Mouse (Mus musculus): ENCODE results near the gene Abl1.
"Not testable (repeated sequence)": the region's sequence is repeated elsewhere in the genome, so short reads cannot be mapped to it uniquely, and the experiment has no call there.

The Abl1 gene

DNA sequence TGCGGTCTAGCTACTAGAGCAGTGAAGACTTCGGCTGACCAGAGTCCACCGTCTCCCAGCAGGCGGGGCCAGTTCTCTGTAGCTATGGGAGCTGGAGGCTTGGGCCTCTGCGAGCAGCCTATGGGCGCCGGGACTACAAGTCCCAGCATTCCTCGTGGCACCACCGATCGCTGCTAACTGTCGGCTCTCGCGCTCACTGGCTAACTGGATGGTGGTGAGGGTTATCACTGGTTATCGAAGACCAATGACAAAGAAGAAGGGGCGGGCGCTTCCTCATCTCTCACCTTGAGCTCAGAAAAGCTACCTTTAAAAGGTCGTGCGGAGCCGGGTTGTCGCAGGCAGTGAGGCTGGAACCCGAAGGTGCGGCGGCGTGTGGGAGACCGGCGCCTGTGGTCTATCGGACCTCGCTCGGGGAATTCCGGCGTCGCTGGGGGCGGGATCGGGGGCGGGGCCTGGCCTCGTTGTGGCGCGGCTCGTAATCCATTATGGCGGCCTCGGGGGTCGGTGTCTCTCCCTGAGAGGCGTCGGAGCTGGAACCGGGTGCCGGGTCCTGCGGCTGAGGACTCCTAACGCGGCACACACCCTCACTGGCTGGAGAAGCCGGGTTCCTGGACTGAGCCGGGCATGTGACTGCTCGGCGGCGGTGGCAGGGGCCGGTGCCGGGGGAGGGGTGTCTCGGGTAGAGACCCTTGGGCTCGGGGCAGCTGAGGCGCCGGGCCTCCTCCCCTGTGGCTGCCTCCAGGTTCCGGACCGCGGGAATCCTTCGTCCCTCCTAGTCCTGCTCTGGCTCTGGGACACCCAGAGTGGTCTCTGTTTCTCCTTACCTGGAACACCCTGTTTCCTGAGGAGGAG lies at the start of gene Abl1:
Gene Abl1 (plus strand): TSS at position 303 of the 852 bp plus-strand sequence.
- DNase-seq (ENCODE audit: low spot score in 2 of 2) = peak; percentile 94

DNA sequence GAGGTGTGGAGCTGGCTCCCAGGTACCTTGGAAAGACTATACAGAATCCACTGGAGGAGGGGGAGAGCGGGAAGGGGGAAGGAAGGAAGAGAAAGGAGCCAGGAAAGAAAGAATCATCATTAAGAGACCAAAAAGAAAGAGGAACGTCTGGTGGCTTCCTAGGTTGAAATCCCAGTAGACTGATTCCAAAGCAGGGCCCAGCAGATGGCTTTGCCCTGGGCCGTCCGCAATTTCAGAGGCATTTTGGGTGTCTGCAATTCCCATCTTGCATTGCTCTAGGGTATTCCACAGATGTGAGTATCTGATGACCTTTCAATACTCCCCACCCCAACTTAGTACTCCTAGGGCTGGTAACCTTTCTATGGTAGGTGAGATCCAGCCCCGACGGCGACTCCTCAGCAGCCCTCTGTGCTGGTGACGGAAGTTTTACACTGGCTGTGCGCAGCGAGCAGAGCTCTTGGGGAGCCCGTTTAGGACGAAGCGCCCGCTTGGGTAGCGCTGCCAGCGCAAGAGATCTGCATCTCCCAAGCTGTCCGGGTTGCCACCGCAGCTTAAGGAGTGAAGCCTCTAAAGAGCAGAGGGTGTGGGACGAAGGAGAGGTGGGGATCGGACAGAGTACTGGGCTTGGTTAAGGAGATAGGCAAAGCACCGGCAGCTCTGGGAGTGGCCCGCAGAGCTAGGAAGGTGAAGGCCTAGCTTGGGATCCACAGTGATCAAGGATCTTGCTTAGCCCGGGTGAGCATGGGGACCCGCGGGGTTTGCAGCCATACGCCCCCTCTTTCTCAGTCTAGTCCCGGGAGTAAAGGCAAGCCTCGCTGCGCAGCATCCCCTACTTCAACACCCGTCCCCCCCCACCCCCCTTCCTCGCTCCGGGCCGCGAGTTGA lies 49.4 kb upstream of the Abl1 start:
- DNase-seq (ENCODE audit: low spot score in 2 of 2) = no peak

DNA sequence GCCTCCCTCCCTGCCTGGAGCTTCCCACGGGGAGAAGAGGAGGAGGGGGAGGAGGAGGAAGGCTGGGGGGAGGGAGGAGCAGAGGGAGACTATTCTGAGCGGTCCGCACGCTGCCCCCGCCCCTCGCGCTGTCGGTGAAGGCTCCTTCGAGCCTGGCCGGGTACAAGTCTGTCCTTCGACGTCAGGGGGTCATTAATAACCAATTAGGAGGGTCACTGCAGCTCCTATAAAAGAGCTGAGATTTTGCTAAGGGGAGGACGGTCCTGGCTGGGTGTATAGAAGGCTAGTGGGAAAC lies 48.8 kb upstream of the Abl1 start:
- DNase-seq (ENCODE audit: low spot score in 2 of 2) = no peak

DNA sequence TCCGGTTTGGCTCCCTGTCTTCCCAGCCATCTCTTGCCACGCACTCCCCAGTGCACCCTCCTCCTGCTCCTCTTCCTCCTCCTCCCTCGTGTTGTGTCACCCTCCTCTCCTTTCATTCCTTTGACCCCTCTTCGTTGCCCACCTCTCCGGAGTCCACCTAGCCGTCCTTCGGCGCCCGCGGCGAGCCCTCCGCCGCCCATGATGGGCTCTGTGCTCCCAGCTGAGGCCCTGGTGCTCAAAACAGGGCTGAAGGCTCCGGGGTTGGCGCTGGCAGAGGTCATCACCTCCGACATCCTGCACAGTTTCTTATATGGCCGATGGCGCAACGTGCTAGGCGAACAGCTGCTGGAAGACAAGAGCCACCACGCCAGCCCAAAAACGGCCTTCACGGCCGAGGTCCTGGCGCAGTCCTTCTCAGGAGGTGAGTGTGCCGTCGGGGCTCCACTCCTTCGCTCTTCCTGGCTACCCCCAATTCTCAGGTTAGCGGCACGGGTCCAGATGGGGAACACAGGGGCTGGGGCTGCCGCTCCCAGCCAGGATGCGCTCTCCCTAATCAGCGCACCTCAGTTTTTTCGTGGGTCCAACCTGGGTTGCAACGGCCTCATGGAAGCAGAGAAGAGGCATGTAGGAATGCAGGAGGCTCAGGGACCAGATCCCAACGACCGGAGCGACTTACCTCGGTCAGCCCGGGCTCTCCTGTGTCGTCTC lies 48.1 kb upstream of the Abl1 start, which contains the start of gene Prdm12:
Gene Prdm12 (plus strand): TSS at position 137 of the 708 bp plus-strand sequence.
- no peak for DNase-seq (ENCODE audit: low spot score in 2 of 2)

DNA sequence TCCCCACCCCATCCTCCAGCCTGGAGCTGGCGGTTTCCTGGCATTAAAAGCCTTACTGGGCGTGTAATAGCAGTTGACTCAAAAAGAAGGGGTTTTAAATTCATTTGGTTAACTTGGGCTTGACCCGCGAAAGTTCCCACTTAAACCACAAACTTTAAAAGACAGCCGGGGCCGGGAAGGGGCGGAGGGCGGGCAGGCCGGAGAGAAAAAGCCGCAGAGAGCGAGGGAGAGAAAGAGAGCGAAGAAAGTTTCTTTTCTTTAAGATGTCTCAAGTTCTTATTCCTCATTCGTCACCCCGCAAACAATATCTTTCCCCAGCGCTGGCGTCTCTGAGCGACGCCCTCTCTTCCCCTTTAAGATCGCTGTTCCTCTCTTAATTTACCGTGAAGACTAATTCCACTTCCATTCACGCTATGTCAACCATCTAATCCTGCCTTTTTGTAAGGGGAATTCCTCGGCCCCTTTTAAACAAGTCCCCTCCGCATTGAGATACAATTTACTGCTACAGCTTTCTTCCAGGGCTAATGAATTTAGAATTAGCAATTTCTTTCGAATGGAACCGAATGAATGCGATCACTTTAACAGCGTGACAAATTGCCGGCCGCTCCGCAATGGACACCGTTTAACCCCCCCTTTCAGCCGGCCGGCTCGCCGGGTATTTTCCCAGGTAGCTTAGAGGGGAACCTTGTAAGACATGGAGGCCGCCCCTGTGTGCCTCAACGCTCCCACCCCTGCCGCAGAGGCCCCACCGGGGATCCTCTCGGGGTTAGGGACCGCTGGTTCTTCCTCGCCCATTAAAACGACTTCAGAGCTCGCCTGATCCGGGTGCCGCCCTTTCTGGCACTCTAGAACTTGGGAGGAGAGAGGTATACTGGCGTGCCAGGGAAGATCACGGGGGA lies 47.3 kb upstream of the Abl1 start:
- no peak for DNase-seq (ENCODE audit: low spot score in 2 of 2)

DNA sequence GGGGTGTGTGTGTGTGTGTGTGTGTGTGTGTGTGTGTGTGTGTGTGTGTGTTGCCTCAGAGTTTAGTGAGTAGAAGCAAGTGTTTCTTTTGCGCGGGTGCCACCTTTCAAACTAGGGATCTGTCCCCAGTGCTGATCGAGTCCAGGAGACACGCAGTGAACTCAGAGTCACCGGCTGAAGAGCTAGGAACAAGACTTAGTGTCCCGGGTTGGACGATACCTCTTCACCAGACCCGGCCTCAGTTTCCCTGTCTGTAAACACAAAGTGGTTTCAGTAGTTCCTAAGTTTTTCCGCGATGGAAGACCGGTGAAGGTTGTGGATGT lies 46.7 kb upstream of the Abl1 start:
- DNase-seq (ENCODE audit: low spot score in 2 of 2) = no peak

DNA sequence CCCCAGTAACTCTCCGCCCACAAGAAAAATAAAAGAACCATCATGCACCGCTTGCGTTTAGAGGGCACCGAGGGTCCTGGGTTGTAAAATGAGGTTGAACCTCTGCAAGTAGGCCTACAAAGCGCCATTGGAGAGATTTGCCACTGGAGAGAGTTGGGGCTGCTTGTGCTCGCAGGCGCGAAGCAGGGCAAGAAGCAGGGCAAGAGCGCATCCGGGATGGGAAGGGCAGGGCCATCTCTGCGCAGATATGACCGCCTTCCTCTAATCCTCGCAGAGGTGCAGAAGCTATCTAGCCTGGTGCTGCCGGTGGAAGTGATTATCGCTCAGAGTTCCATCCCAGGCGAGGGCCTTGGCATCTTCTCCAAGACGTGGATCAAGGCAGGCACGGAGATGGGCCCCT lies 46.2 kb upstream of the Abl1 start:
- DNase-seq (ENCODE audit: low spot score in 2 of 2) = no peak

DNA sequence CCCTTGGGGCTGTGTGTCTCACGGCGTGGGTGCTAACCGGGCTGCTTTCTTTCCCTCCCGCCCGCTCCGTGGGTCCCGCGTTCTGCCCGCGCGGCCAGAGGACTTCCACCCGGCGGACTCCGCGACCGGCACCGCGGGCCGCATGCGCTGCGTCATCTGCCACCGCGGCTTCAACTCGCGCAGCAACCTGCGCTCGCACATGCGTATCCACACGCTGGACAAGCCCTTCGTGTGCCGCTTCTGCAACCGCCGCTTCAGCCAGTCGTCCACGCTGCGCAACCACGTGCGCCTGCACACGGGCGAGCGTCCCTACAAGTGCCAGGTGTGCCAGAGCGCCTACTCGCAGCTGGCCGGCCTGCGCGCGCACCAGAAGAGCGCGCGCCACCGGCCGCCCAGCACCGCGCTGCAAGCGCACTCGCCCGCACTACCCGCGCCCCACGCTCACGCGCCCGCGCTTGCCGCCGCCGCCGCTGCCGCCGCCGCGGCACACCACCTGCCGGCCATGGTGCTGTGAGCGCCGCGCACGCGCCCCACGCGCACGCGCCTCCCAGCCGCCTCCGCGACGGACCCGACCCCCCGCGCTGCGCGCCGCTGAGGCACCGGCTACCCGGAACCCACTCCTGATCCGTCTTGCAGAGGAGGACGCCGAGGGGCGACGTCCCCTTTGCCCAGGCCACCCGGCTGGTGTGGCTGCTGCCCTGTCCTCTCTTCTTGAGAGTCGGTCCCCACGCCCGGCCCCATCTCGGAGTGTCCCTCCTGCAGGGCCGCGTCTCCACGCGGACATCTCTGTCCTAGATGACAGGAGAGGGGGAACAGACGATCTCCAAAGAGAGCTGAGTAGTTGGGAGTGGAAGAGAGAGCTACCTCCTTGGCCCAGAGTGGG lies 34.0 kb upstream of the Abl1 start:
- DNase-seq (ENCODE audit: low spot score in 2 of 2) = no peak

DNA sequence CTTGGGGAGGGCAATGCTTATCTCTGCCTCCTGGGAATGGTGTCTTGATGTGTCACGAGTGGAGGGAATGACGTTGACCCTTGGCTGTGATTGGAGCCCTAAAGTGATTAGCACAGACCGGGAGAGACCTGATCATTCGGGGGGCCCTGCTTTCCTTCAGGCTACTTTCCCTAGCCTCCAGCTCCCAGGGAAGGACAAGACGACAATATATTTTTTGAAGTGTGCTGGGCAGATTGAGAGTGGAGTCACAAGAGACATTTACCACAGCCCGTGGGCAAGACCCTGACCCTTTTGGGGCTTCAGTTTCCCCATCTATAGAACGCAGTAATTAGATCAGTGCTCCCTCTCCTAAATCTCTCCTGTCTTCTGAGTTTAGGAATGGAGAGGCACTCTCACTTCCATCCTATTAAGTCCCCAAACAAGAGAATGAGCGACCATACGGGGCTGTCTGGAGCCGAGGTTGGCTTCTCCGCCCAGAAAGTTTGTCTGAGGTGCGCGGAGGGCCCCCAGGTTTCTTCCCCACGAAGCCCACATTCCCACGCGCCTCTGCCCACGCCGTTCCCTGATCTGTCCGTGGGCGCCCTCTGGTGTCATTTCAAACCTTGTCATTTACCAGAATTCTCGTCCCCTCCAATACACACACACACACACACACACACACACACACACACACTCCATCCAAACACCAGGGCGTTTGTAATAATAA lies 33.2 kb upstream of the Abl1 start:
- DNase-seq (ENCODE audit: low spot score in 2 of 2) = no peak

DNA sequence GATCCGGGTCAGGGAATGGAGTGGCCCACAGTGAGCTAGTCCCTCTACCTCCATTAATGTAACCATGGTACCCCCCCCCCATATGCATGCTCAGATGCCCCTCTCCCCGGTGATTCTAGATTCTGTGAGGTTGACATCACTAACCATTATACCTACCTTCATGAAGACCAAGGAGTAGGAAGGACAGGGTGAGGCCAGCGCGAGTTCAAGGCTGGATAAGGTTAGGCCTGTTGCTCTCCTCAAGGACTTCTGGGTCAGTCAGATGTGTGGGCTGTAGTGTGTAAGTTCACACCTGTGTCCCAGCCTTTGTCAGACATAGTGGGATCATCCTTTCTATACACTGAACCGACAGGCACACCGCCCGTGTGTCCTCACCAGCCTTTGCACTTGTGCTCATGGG lies 31.8 kb upstream of the Abl1 start:
- no peak for DNase-seq (ENCODE audit: low spot score in 2 of 2)

DNA sequence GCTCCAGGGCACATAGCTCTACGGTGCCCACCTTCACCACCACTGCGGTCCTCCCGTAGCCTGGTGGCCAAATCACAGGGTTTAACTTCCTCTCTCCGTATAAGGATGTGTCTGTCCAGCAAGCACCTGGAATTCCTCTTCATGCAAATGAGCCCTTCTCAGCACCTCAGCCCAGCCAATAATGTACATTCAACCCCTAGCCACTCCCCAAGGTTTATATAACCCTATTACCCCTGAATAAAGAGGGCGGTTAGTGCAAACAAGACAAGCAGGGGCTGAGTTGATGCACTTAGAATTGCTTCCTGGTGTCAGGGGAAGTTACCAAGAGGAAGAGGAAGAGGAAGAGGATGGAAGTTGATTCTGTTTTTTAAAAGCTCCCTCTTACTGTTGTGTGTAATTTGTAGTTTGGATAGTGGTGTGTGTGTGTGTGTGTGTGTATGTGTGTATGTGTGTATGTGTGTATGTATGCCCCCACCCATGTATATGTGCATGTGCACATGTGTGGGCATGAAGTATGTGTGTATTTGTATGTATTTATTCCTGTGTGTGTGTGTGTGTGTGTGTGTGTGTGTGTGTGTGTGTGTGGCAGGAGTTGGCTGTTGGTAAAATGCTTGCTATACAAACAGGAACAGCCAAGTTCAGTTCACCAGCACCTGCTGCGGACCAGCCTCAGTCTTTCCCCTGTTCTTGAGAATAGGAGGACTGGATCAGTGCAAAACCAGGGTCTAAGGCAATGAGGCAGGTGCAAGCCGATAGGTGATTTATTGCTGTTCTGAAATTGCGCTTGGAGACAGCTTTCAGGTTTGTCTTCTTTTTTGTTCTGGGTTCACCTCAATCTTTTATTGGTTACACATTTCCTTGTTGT lies 25.0 kb upstream of the Abl1 start:
- DNase-seq (ENCODE audit: low spot score in 2 of 2) = no peak

DNA sequence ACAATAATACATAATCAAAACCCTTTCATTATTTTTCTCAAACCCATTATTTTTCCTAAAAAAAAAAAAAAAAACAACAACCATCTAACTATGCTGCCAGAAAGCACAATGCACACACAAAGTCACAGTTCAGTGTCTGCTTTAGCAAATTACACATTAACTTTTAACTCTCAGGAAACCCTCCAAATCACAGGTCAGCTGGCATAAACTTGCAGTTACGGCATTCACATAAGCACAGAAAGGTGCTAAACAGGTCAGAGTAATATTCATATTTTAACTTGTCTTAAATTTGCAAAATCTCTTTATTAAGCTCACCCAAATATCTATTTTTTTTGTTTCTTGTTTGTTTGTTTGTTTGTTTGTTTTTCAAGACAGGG lies 24.4 kb upstream of the Abl1 start:
- DNase-seq (ENCODE audit: low spot score in 2 of 2) = no peak

DNA sequence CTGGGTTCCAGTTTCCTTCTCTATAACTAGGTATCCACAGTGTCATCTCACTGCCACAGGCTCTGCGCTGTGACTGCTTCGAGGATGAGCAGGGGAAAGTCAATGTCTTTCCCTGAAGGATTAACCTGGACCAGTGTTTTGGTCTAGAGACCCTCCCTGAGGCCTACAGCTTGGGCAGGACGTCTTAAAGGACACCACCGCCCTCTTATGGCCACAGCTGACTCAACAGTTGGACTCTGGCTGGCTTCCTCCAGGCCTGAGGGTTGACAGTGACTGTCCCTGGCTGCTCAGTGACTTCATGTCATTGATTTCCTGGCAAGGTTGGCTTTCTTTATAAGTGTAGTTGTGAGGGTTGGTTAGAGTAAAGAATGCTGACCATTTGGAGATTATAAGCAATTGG lies 20.8 kb upstream of the Abl1 start:
- DNase-seq (ENCODE audit: low spot score in 2 of 2) = no peak

DNA sequence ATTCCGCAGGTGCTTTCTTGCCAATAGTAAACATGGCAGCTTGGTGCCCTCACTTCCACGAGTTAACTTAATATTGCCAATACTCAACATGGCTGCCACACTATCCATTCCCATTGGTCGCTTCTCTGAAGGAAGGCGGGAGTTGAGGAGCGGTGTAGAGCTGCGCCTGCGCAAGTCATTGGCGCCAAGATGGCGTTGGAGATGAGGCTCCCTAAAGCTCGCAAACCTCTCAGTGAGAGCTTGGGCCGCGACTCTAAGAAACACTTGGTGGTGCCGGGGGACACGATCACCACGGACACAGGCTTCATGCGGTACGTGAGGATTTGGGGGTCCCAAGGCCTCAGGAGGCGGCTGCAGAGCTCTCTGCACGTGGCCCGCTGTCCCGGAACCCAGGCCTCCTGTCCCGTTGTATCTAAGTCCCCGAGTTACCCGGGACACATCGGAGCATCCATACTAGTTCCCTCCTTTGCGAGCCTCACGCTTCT lies 17.6 kb upstream of the Abl1 start, which contains the start of gene Exosc2:
Gene Exosc2 (plus strand): TSS at position 165 of the 485 bp plus-strand sequence.
- peak; percentile 88 to 91 for DNase-seq (ENCODE audit: low spot score in 2 of 2)

DNA sequence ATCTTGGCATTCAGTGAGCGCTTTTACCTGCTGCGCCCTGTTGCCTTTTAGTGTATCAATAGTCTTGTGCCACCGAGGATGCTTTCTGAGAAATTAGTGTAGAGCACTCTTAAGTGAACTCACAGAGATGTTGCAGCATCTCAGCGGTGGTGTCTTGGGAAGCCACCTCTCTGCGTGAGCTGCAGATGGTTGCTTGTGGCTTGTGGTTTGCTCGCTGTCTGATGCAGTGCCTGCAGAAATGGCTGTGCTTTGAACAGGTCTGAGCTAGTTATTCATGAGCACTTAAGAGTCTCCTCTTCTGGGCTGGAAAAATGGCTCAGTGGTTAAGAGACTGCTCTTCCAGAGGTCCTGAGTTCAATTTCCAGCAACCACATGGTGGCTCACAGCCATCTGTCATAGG lies 9.5 kb upstream of the Abl1 start:
- DNase-seq (ENCODE audit: low spot score in 2 of 2) = no peak

DNA sequence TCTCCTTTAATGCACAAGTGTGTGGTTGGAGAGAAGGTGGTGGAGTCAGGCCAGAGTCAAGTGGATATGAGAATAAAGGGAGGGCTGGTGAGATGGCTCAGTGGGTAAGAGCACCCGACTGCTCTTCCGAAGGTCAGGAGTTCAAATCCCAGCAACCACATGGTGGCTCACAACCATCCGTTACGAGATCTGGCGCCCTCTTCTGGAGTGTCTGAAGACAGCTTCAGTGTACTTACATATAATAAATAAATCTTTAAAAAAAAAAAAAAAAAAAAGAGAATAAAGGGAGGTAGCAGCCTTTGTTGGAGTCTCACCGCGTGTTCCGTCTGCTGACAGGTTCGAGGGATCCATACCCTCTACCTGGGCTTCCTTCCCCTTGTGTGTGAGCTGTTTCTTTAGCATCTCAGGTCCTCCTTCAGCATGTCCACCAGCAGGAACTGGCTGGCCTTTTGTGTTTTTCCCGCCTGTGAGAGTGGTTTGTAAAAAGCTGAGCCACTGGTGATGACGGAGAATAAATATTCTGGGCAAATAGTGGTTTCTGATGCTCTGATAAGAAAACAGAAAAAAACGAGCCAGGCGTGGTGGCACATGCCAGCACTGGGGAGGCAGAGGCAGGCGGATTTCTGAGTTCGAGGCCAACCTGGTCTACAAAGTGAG lies 7.0 kb upstream of the Abl1 start:
- DNase-seq (ENCODE audit: low spot score in 2 of 2) = not testable (repeated sequence)

DNA sequence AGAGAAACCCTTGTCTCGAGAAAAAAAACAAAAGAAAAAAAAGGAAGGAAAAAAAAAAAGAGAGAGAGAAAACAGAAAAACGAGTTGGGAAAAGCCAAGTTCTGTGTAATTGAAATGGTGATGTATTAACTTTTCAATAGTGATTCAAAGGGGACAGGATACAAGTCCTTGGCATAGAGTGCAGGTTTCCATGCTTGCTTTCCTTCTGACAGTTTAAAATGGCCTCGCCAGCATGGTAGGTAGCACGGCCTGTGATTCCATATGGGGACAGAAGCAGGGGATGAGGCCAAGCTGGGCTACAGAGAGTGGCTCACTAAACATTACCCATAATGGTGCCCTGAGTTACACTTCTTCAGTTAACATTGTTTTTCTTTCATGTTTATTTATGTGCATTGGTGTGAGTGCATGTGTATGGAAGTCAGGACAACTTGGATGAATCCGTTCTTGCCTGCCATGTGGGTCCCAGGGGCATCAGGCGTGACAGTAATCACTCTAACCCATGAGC lies 6.4 kb upstream of the Abl1 start:
- no peak for DNase-seq (ENCODE audit: low spot score in 2 of 2)

DNA sequence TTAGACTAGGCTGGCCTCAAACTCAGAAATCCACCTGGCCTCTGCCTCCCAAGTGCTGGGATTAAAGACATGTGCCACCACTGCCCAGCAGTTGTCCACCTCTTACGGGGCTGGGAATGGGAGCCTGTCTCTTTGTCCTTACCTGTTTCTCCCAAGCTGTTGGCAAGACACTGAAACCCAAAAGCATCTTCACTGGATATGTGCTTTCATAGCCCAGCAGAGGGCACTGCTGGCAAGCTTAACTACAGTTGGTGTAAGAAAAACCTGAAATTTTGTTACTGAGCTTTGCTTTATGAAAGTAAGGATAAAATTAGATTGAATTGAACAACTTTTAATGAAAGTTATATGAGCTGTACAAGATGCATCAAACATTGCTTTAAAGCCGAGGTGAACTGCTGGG lies 4.5 kb upstream of the Abl1 start:
- no peak for DNase-seq (ENCODE audit: low spot score in 2 of 2)

Data from urinary bladder, postnatal 4 days (tissue).